Mouse (Mus musculus) limb, embryonic 11.5 days (tissue): ENCODE data around the gene Olfr550. TPM values are rescaled to one million over a fixed set of nuclear protein-coding genes. Genes with fewer than 3 reads are reported as not detected.

Experiments
- ATAC-seq: fragments of 200-750 bp; cut with Nextera tagmentation; 2 replicates; pipeline ENCODE4 v1.8.0; 2017; ENCODE audit warnings: low read depth; ENCODE audit not compliant: insufficient number of reproducible peaks, low FRiP score, low TSS enrichment
- DNase-seq: peaks from one replicate; pipeline ENCODE4 v3.0.0-alpha.2; 2015; ENCODE audit warnings: low spot score
- H3K27ac ChIP-seq: fragments of 300-500 bp; sonication (generic); replicated peaks from 2 replicates; pipeline ENCODE4 v1.5.1; 2014; ENCODE audit warnings: low read depth, mild to moderate bottlenecking, low read length
- H3K27me3 ChIP-seq: fragments of 300-500 bp; sonication (generic); 2 replicates; pipeline ENCODE4 v1.6.1; 2014; ENCODE audit warnings: mild to moderate bottlenecking, low read length, mixed read lengths; ENCODE audit not compliant: control insufficient read depth, insufficient read depth
- H3K36me3 ChIP-seq: fragments of 300-500 bp; sonication (generic); 2 replicates; pipeline ENCODE4 v1.6.1; 2014; ENCODE audit warnings: mild to moderate bottlenecking, low read length, moderate library complexity, mixed read lengths; ENCODE audit not compliant: control insufficient read depth, insufficient read depth
- H3K4me1 ChIP-seq: fragments of 300-500 bp; sonication (generic); 2 replicates; pipeline ENCODE4 v1.6.1; 2014; ENCODE audit warnings: low read length, mixed read lengths; ENCODE audit not compliant: control insufficient read depth, insufficient read depth
- H3K4me2 ChIP-seq: fragments of 300-500 bp; sonication (generic); 2 replicates; pipeline ENCODE4 v1.6.1; 2014; ENCODE audit warnings: low read depth, mild to moderate bottlenecking, moderate library complexity; ENCODE audit not compliant: severe bottlenecking
- H3K4me3 ChIP-seq: fragments of 300-500 bp; sonication (generic); 2 replicates; pipeline ENCODE4 v1.5.1; 2014; ENCODE audit warnings: low read depth, low read length
- H3K9ac ChIP-seq: fragments of 300-500 bp; sonication (generic); 2 replicates; pipeline ENCODE4 v1.6.1; 2014; ENCODE audit warnings: mild to moderate bottlenecking, low read length
- H3K9me3 ChIP-seq: fragments of 300-500 bp; sonication (generic); 2 replicates; pipeline ENCODE4 v1.6.1; 2016; ENCODE audit warnings: low read length; ENCODE audit not compliant: control insufficient read depth
- WGBS: fragments of 180-500 bp; shearing (Covaris S2); extraction: QIAGEN DNeasy Blood & Tissue Kit; methylation state at CpG from one replicate; pipeline ENCODE4 v1.1.7; 2014; 5-methylcytosine and 5-hydroxymethylcytosine counted together
- polyA plus RNA-seq: library from polyadenylated mRNA; unstranded; fragments of >200 nt; fragmentation: Nextera tagmentation; extraction: Ambion mirVana; gene quantifications from 2 replicates; pipeline ENCODE4 v1.2.1, GENCODE M21; 2014

Gene Olfr550
- not detected in 2 replicates for polyA plus RNA-seq

- H3K9me3 ChIP-seq = no peaks in the 10 kb centered on the region
- WGBS = 96% methylated on average over 8 of the region's 8 CpGs
- no peak within 1 kb of the TSS for H3K9ac ChIP-seq
- H3K27ac ChIP-seq = no peak within 1 kb of the TSS
- ATAC-seq (no peak), DNase-seq (no peak)
- H3K4me2 ChIP-seq = no peak within 1 kb of the TSS
- no peaks in the 10 kb centered on the region for H3K4me1 ChIP-seq
- H3K27me3 ChIP-seq = no peaks in the 10 kb centered on the region
- H3K36me3 ChIP-seq = no peaks in the 10 kb centered on the region
- no peak within 1 kb of the TSS for H3K4me3 ChIP-seq
These were observed at the start of gene Olfr550 for GRCm38 (mm10) chr7:102571142-102571541. Gene Olfr550, plus strand, starts transcription at chr7:102571442.

- 73% methylated on average over 1 of the region's 1 CpGs for WGBS
- Histone ChIP-seq H3K4me3 (no peak overlapping the region), H3K4me2 (no peak overlapping the region), H3K9me3 (no peaks in the 10 kb centered on the region), H3K9ac (no peak overlapping the region), H3K36me3 (no peaks in the 10 kb centered on the region), H3K27ac (no peak overlapping the region), H3K4me1 (no peaks in the 10 kb centered on the region), H3K27me3 (no peaks in the 10 kb centered on the region)
- ATAC-seq (no peak), DNase-seq (no peak)
These were observed 42.2 kb upstream of the Olfr550 start for GRCm38 (mm10) chr7:102529052-102529451.

- WGBS = 81% methylated on average over 1 of the region's 1 CpGs
- Histone ChIP-seq H3K9me3 (no peaks in the 10 kb centered on the region), H3K9ac (no peak within 1 kb of the TSS), H3K36me3 (no peaks in the 10 kb centered on the region), H3K4me1 (no peaks in the 10 kb centered on the region), H3K4me2 (no peak within 1 kb of the TSS), H3K27me3 (no peaks in the 10 kb centered on the region), H3K4me3 (no peak within 1 kb of the TSS), H3K27ac (no peak within 1 kb of the TSS)
- ATAC-seq (no peak), DNase-seq (no peak)
These were observed 36.8 kb upstream of the Olfr550 start, which contains the start of gene Olfr547 for GRCm38 (mm10) chr7:102534449-102534848. Gene Olfr547, plus strand, starts transcription at chr7:102534749.

- Histone ChIP-seq H3K4me3 (no peak within 1 kb of the TSS), H3K36me3 (no peaks in the 10 kb centered on the region), H3K4me2 (no peak within 1 kb of the TSS), H3K4me1 (no peaks in the 10 kb centered on the region), H3K27ac (no peak within 1 kb of the TSS), H3K27me3 (no peaks in the 10 kb centered on the region), H3K9ac (no peak within 1 kb of the TSS), H3K9me3 (no peaks in the 10 kb centered on the region)
- no peak for DNase-seq
- WGBS = 86% methylated on average over 2 of the region's 2 CpGs
- no peak for ATAC-seq
These were observed 30.6 kb upstream of the Olfr550 start, which contains the start of gene Olfr548-ps1 for GRCm38 (mm10) chr7:102540596-102540995. Gene Olfr548-ps1, plus strand, starts transcription at chr7:102540896.

GRCm38 (mm10) chr7:102541251-102541650 is 30.0 kb upstream of the Olfr550 start:
- DNase-seq (no peak), ATAC-seq (no peak)
- H3K4me3 ChIP-seq = no peak overlapping the region
- no peak overlapping the region for H3K27ac ChIP-seq
- no peaks in the 10 kb centered on the region for H3K9me3 ChIP-seq
- H3K9ac ChIP-seq = no peak overlapping the region
- H3K4me1 ChIP-seq = no peaks in the 10 kb centered on the region
- H3K27me3 ChIP-seq = no peaks in the 10 kb centered on the region
- no peaks in the 10 kb centered on the region for H3K36me3 ChIP-seq
- H3K4me2 ChIP-seq = no peak overlapping the region
- WGBS = 68% methylated on average over 3 of the region's 3 CpGs

- Histone ChIP-seq H3K4me3 (no peak within 1 kb of the TSS), H3K27me3 (no peaks in the 10 kb centered on the region), H3K36me3 (no peaks in the 10 kb centered on the region), H3K4me1 (no peaks in the 10 kb centered on the region), H3K9me3 (no peaks in the 10 kb centered on the region), H3K4me2 (no peak within 1 kb of the TSS), H3K9ac (no peak within 1 kb of the TSS), H3K27ac (no peak within 1 kb of the TSS)
- 92% methylated on average over 3 of the region's 3 CpGs for WGBS
- DNase-seq (no peak), ATAC-seq (no peak)
These were observed 21.7 kb upstream of the Olfr550 start, which contains the start of gene Olfr549 for GRCm38 (mm10) chr7:102549570-102549969. Gene Olfr549, plus strand, starts transcription at chr7:102549870.

- Histone ChIP-seq H3K4me3 (no peak overlapping the region), H3K4me2 (no peak overlapping the region), H3K27me3 (no peaks in the 10 kb centered on the region), H3K27ac (no peak overlapping the region), H3K36me3 (no peaks in the 10 kb centered on the region), H3K9me3 (no peaks in the 10 kb centered on the region), H3K9ac (no peak overlapping the region), H3K4me1 (no peaks in the 10 kb centered on the region)
- DNase-seq (no peak), ATAC-seq (no peak)
- 78% methylated on average over 3 of the region's 3 CpGs for WGBS
These were observed 18.0 kb upstream of the Olfr550 start for GRCm38 (mm10) chr7:102553279-102553678.

- no peaks in the 10 kb centered on the region for H3K4me1 ChIP-seq
- no peak within 1 kb of the TSS for H3K27ac ChIP-seq
- H3K9ac ChIP-seq = peak within 1 kb of the TSS; percentile 47
These were observed 5.9 kb upstream of the Olfr550 start, which contains the start of gene Trim21 for GRCm38 (mm10) chr7:102564999-102565997. Gene Trim21, minus strand, starts transcription at chr7:102565486.

More at GRCm38 (mm10) chr7:102564999-102565997, 5.9 kb upstream of the Olfr550 start, which contains the start of gene Trim21:
- Histone ChIP-seq H3K4me3 (peak within 1 kb of the TSS; percentile 38), H3K27me3 (no peaks in the 10 kb centered on the region), H3K9me3 (no peaks in the 10 kb centered on the region), H3K36me3 (no peaks in the 10 kb centered on the region), H3K4me2 (peak within 1 kb of the TSS; percentile 65)
- DNase-seq (peak; percentile 77), ATAC-seq (peak; percentile 94; the same call in 1 of the 2 replicates)
- 25% methylated on average over 10 of the region's 10 CpGs for WGBS
